Mouse (Mus musculus): ENCODE results near the gene Scai. TPM values are rescaled to one million over a fixed set of nuclear protein-coding genes. Genes with fewer than 3 reads are reported as not detected.

Scai gene
- polyA plus RNA-seq, 1 experiment from 2014 or later = 9.6 TPM

DNA sequence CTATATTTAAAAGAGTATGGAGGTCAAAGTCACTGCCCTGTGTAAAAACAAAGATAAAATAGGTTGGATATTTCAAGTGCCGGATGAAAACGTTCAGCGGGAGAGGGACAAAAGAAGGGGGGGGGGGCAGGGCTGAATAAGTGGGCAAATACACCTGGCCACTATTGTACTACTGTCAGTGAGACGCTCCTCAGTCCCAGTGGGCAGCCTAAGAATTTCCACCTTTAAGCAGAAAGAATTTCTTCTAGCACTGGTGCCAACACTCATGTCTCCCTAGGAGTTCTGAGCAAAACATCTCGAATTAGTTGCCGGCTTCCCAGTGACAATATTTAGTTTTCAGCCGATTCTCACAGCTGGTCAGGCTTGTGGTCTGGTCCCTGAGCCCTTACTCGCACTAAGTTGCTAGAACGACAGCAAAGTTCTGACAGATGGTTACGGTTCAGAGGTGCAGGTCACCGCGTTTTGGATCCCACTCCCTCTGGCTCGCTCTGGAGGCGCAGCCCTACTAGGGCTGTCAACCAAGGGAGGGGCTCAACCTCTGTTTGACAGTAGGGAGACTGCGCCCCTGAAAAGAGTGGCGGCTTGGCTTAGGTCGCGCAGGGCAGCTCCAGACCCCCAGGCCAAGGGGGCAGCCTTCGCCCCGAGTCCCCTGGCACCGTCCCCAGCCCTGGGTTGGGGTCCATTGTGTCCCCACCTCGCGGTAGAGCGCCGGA, 125.7 kb downstream of the Scai start:
- Histone ChIP-seq H3K27ac (peak overlapping the region; percentile 95), H3K4me1 (no peaks in the 10 kb centered on the region), H3K4me3 (replicated peaks) (peak overlapping the region; percentile 66), H3K27me3 (replicated peaks) (no peaks in the 10 kb centered on the region), H3K9ac (peak overlapping the region; percentile 58), H3K36me3 (peaks cover 7% of the 10 kb centered on the region; the same call in 1 of the 2 replicates), H3K9me3 (no peaks in the 10 kb centered on the region), H3K4me2 (peak overlapping the region; percentile 69)
- WGBS = 4% methylated on average over 25 of the region's 25 CpGs
- ATAC-seq (ENCODE audit: insufficient read depth, low FRiP score, low read depth) = peak; percentile 72

DNA sequence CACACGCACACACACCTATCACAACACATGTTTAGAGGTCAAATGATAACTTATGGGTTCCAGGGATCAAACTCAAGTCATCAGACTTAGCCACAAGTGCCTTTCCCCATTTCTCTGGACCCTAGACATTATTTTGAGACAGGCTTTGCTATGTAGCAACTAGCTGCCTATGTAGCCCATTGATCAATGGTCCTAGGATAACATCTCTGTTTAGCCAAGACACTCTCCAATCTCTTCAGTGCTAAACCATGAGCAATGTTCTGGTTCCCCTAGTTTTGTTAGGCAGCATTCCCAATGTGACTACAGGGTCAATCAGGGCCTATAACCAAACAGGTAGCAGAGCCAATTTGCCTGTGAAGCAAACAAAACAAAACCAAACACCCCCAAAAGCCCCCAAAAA, 142.0 kb downstream of the Scai start:
- 95% methylated on average over 1 of the region's 1 CpGs for WGBS
- Histone ChIP-seq H3K9ac (no peak overlapping the region), H3K4me2 (no peak overlapping the region), H3K27ac (no peak overlapping the region), H3K36me3 (peaks cover 16% of the 10 kb centered on the region), H3K9me3 (no peaks in the 10 kb centered on the region), H3K27me3 (replicated peaks) (no peaks in the 10 kb centered on the region), H3K4me1 (no peaks in the 10 kb centered on the region), H3K4me3 (replicated peaks) (no peak overlapping the region)
- ATAC-seq (ENCODE audit: insufficient read depth, low FRiP score, low read depth) = no peak

- no peaks in the 10 kb centered on the region for H3K27me3 ChIP-seq (replicated peaks)
- no peak overlapping the region for H3K4me3 ChIP-seq (replicated peaks)
- no peak overlapping the region for H3K4me2 ChIP-seq
- no peak overlapping the region for H3K27ac ChIP-seq
- H3K9ac ChIP-seq = no peak overlapping the region
- no peak for ATAC-seq (ENCODE audit: insufficient read depth, low FRiP score, low read depth)
- H3K9me3 ChIP-seq = no peaks in the 10 kb centered on the region
- H3K36me3 ChIP-seq = peaks cover 19% of the 10 kb centered on the region
- 83% methylated on average over 1 of the region's 1 CpGs for WGBS
- no peaks in the 10 kb centered on the region for H3K4me1 ChIP-seq
Observed at GRCm38 (mm10) chr2:39040215-39040614, 150.3 kb downstream of the Scai start.

GRCm38 (mm10) chr2:39031611-39032010, 158.9 kb downstream of the Scai start:
- WGBS = 91% methylated on average over 1 of the region's 1 CpGs
- Histone ChIP-seq H3K27me3 (replicated peaks) (no peaks in the 10 kb centered on the region), H3K9me3 (no peaks in the 10 kb centered on the region), H3K4me3 (replicated peaks) (no peak overlapping the region), H3K4me2 (no peak overlapping the region), H3K4me1 (no peaks in the 10 kb centered on the region), H3K9ac (no peak overlapping the region), H3K27ac (no peak overlapping the region), H3K36me3 (peaks cover 28% of the 10 kb centered on the region)
- ATAC-seq (ENCODE audit: insufficient read depth, low FRiP score, low read depth) = no peak

GRCm38 (mm10) chr2:39020004-39020403, 170.5 kb downstream of the Scai start:
- no peaks in the 10 kb centered on the region for H3K27me3 ChIP-seq (replicated peaks)
- H3K4me1 ChIP-seq = no peaks in the 10 kb centered on the region
- no peak overlapping the region for H3K4me3 ChIP-seq (replicated peaks)
- H3K4me2 ChIP-seq = no peak overlapping the region
- H3K27ac ChIP-seq = no peak overlapping the region
- H3K9me3 ChIP-seq = no peaks in the 10 kb centered on the region
- no peak overlapping the region for H3K9ac ChIP-seq
- WGBS = 90% methylated on average over 1 of the region's 1 CpGs
- H3K36me3 ChIP-seq = peaks cover 49% of the 10 kb centered on the region
- ATAC-seq (ENCODE audit: insufficient read depth, low FRiP score, low read depth) = no peak

- WGBS = 86% methylated on average over 3 of the region's 3 CpGs
- H3K4me3 ChIP-seq (replicated peaks) = no peak overlapping the region
- no peaks in the 10 kb centered on the region for H3K27me3 ChIP-seq (replicated peaks)
- ATAC-seq (ENCODE audit: insufficient read depth, low FRiP score, low read depth) = no peak
- H3K9ac ChIP-seq = no peak overlapping the region
- peaks cover 47% of the 10 kb centered on the region for H3K36me3 ChIP-seq
- H3K4me2 ChIP-seq = no peak overlapping the region
- no peaks in the 10 kb centered on the region for H3K9me3 ChIP-seq
- no peaks in the 10 kb centered on the region for H3K4me1 ChIP-seq
- H3K27ac ChIP-seq = no peak overlapping the region
Observed at GRCm38 (mm10) chr2:39016581-39016980, 174.0 kb downstream of the Scai start.

Other genes starting within 250 kb of the Scai start
- 1.6 and 1.9 TPM in 2 replicates for gene Wdr38, start 193.3 kb downstream of the Scai start, polyA plus RNA-seq (2015; fragmentation: Nextera tagmentation; extraction: Ambion mirVana)
- gene Arpc5l, start 185.4 kb downstream of the Scai start, polyA plus RNA-seq (2015; fragmentation: Nextera tagmentation; extraction: Ambion mirVana) = 119 and 127 TPM in 2 replicates
- gene Rpl35, start 185.1 kb downstream of the Scai start, polyA plus RNA-seq (2015; fragmentation: Nextera tagmentation; extraction: Ambion mirVana) = 861 and 916 TPM in 2 replicates
- 28.8 and 30.1 TPM in 2 replicates for gene Golga1, start 125.2 kb downstream of the Scai start, polyA plus RNA-seq (2015; fragmentation: Nextera tagmentation; extraction: Ambion mirVana)
- 71.2 and 73.8 TPM in 2 replicates for gene Ppp6c, start 35.7 kb upstream of the Scai start, polyA plus RNA-seq (2015; fragmentation: Nextera tagmentation; extraction: Ambion mirVana)

All from stomach, embryonic 15.5 days (tissue).